Mouse (Mus musculus): Measurements from ENCODE around the gene Nr6a1. TPM values are rescaled to one million over a fixed set of nuclear protein-coding genes. Genes with fewer than 3 reads are reported as not detected.

Nr6a1 gene
- polyA plus RNA-seq, 1 experiment from 2014 or later: 4.8 TPM

DNA sequence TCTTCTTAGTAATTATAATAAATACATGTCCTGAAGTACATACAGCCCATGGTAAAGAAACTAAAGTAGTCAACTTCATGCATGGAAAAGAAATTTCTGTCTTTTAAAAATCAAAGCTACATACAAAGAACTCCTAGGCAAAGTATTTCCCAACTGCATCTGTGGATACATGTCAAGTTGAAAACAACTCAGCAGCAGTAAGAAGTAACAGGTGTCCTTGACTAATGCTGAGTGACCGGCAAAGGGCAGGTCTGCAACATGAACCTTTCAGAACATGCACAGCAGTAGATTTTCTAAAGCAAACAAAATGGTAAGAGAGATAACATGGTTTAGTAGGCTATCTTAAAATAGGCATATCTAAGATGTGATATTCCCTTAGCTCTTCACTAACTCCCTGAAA is 98.0 kb downstream of the Nr6a1 start:
- Histone ChIP-seq H3K27ac (no peak overlapping the region), H3K9me3 (no peaks in the 10 kb centered on the region), H3K4me3 (no peak overlapping the region), H3K4me1 (peaks cover 31% of the 10 kb centered on the region), H3K27me3 (ENCODE audit: poor library complexity, severe bottlenecking) (no peaks in the 10 kb centered on the region), H3K36me3 (replicated peaks) (peaks cover 57% of the 10 kb centered on the region)
- no peak for DNase-seq (ENCODE audit: extremely low spot score, low spot score)
- 67% methylated on average over 1 of the region's 1 CpGs for WGBS

GRCm38 (mm10) chr2:38827801-38828306 is 99.6 kb downstream of the Nr6a1 start:
- peaks cover 32% of the 10 kb centered on the region for H3K4me1 ChIP-seq
- no peaks in the 10 kb centered on the region for H3K9me3 ChIP-seq
- H3K27me3 ChIP-seq (ENCODE audit: poor library complexity, severe bottlenecking): no peaks in the 10 kb centered on the region
- 85% methylated on average over 3 of the region's 3 CpGs for WGBS
- peaks cover 44% of the 10 kb centered on the region for H3K36me3 ChIP-seq (replicated peaks)
- no peak overlapping the region for H3K27ac ChIP-seq
- DNase-seq (ENCODE audit: extremely low spot score, low spot score): no peak
- no peak overlapping the region for H3K4me3 ChIP-seq

- no peak for DNase-seq (ENCODE audit: extremely low spot score, low spot score)
- peak overlapping the region; percentile 64 for H3K4me3 ChIP-seq
- H3K27me3 ChIP-seq (ENCODE audit: poor library complexity, severe bottlenecking): no peaks in the 10 kb centered on the region
- peaks cover 40% of the 10 kb centered on the region for H3K4me1 ChIP-seq
- peak overlapping the region; percentile 97 for H3K27ac ChIP-seq
- H3K36me3 ChIP-seq (replicated peaks): peaks cover 30% of the 10 kb centered on the region
- no peaks in the 10 kb centered on the region for H3K9me3 ChIP-seq
Measured at GRCm38 (mm10) chr2:38826189-38826588, 101.3 kb downstream of the Nr6a1 start.

DNA sequence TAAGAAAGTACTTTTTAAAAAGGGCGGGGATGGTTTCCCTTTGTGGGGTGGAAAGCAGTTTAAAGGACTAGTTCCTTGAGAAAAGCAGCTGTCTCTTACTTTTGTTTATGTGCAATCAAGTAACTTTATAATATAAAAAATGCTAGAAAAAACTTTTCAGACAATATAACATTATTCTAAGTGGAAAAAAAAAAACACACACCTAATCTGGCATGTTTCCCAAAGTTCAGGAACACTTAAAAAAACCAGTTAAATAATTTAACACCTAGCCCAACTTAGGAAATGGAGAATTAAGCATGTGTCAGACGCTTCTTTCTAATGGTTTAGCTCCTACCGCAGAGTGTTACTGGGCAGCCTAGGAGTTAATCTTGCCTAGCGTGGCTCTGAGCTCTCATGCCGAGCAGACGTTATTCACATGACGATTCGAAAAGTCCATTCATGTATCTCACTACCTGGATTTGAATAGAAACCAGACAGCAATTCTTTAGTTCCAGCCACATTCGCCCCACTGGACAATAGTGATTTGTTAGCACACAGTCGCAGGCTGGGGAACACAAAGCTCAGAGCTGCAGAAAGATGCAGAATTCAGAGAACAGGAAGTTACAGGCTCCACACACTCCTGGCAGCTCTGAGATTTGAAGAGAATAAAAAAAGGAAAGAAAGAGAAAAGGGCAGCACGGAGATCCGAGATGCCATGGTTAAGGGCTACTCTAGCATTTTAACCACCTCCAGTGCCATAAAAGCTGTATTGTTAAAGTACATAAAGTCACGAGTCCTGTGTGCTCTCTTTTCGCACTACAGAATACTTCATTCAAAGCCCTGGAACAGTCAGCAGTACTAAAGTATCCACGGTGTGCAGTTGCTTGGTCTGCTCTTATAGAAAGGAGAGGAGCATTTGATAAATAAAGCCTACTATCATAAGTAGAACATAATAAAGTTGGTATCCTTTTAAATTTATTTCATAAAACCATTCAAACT is 102.4 kb downstream of the Nr6a1 start:
- H3K4me3 ChIP-seq: peak overlapping the region; percentile 64
- peaks cover 40% of the 10 kb centered on the region for H3K4me1 ChIP-seq
- H3K36me3 ChIP-seq (replicated peaks): peaks cover 20% of the 10 kb centered on the region
- no peaks in the 10 kb centered on the region for H3K9me3 ChIP-seq
- peak; percentile 67 for DNase-seq (ENCODE audit: extremely low spot score, low spot score)
- 5% methylated on average over 15 of the region's 15 CpGs for WGBS
- no peaks in the 10 kb centered on the region for H3K27me3 ChIP-seq (ENCODE audit: poor library complexity, severe bottlenecking)
- H3K27ac ChIP-seq: peak overlapping the region; percentile 97

- Histone ChIP-seq H3K4me3 (peak overlapping the region; percentile 64), H3K9me3 (no peaks in the 10 kb centered on the region), H3K27ac (peak overlapping the region; percentile 97), H3K27me3 (ENCODE audit: poor library complexity, severe bottlenecking) (no peaks in the 10 kb centered on the region), H3K36me3 (replicated peaks) (peaks cover 11% of the 10 kb centered on the region; the same call in 1 of the 2 replicates), H3K4me1 (peaks cover 36% of the 10 kb centered on the region)
- peak; percentile 92 for DNase-seq (ENCODE audit: extremely low spot score, low spot score)
- WGBS: 2% methylated on average over 12 of the region's 12 CpGs
Measured at GRCm38 (mm10) chr2:38823912-38824583, 103.4 kb downstream of the Nr6a1 start.

GRCm38 (mm10) chr2:38823406-38823805 is 104.1 kb downstream of the Nr6a1 start:
- 20% methylated on average over 8 of the region's 8 CpGs for WGBS
- Histone ChIP-seq H3K36me3 (replicated peaks) (0 out of 2 replicates have a peak, but pooled peaks cover 7% of the 10 kb centered on the region), H3K4me1 (peaks cover 34% of the 10 kb centered on the region), H3K9me3 (no peaks in the 10 kb centered on the region), H3K27me3 (ENCODE audit: poor library complexity, severe bottlenecking) (no peaks in the 10 kb centered on the region), H3K27ac (peak overlapping the region; percentile 97), H3K4me3 (peak overlapping the region; percentile 64)
- peak; percentile 18 for DNase-seq (ENCODE audit: extremely low spot score, low spot score)

GRCm38 (mm10) chr2:38822995-38823394 is 104.5 kb downstream of the Nr6a1 start:
- Histone ChIP-seq H3K4me3 (peak overlapping the region; percentile 64), H3K36me3 (replicated peaks) (0 out of 2 replicates have a peak, but pooled peaks cover 3% of the 10 kb centered on the region), H3K9me3 (no peaks in the 10 kb centered on the region), H3K27ac (peak overlapping the region; percentile 97), H3K27me3 (ENCODE audit: poor library complexity, severe bottlenecking) (no peaks in the 10 kb centered on the region), H3K4me1 (peaks cover 30% of the 10 kb centered on the region)
- 7% methylated on average over 6 of the region's 6 CpGs for WGBS
- DNase-seq (ENCODE audit: extremely low spot score, low spot score): peak; percentile 84

DNA sequence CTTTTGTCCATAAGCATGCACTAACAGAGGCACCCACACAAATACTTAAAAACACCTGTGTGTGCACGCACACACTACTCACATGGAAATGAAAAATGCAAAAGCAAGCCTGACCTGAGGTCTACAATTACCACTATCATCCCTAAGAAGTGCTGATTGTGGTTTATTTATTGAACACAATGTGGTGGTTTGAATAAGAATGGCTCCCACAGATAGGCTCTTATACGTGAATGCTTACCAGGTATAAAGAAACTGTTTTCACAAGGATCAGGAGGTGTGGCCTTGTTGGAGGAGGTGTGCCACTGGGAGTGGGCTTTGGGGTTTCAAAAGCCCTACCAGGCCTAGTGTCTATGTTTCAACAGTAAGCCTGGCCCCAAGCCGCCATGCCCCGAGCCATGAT is 110.0 kb downstream of the Nr6a1 start:
- WGBS: 78% methylated on average over 4 of the region's 4 CpGs
- no peak for DNase-seq (ENCODE audit: extremely low spot score, low spot score)
- Histone ChIP-seq H3K4me1 (peaks cover 4% of the 10 kb centered on the region), H3K27me3 (ENCODE audit: poor library complexity, severe bottlenecking) (no peaks in the 10 kb centered on the region), H3K9me3 (no peaks in the 10 kb centered on the region), H3K4me3 (no peak overlapping the region), H3K36me3 (replicated peaks) (no peaks in the 10 kb centered on the region), H3K27ac (no peak overlapping the region)

DNA sequence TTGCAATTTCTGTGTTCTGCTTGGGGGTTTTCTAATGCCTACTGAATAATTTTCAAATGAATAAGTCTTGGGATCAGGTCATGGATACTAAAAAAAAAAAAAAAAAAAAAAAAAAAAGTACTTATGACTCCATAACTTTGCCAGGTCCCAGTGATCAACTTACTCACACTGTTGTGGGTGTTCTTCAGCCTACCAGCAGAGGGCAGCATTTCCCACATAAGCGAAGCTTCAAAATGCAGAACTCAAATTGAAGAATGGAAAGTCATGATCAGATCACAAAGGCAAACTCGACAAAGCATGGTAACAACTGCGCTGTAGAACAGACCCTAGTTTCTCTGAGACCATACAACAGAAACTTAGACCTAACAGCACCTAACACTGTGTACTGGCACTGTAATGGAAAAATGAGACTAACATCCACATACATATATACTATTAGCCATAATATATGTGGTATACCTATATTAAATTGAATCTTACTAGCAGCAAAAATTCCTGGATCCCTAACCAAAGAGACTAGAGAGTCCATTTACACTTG is 130.3 kb downstream of the Nr6a1 start:
- Histone ChIP-seq H3K27ac (no peak overlapping the region), H3K9me3 (no peaks in the 10 kb centered on the region), H3K4me1 (no peaks in the 10 kb centered on the region), H3K4me3 (no peak overlapping the region), H3K27me3 (ENCODE audit: poor library complexity, severe bottlenecking) (no peaks in the 10 kb centered on the region), H3K36me3 (replicated peaks) (no peaks in the 10 kb centered on the region)
- peak; percentile 69 for DNase-seq (ENCODE audit: extremely low spot score, low spot score)
- WGBS: 28% methylated on average over 3 of the region's 3 CpGs

- 58% methylated on average over 4 of the region's 4 CpGs for WGBS
Measured at GRCm38 (mm10) chr2:38787338-38787737, 140.2 kb downstream of the Nr6a1 start.

DNA sequence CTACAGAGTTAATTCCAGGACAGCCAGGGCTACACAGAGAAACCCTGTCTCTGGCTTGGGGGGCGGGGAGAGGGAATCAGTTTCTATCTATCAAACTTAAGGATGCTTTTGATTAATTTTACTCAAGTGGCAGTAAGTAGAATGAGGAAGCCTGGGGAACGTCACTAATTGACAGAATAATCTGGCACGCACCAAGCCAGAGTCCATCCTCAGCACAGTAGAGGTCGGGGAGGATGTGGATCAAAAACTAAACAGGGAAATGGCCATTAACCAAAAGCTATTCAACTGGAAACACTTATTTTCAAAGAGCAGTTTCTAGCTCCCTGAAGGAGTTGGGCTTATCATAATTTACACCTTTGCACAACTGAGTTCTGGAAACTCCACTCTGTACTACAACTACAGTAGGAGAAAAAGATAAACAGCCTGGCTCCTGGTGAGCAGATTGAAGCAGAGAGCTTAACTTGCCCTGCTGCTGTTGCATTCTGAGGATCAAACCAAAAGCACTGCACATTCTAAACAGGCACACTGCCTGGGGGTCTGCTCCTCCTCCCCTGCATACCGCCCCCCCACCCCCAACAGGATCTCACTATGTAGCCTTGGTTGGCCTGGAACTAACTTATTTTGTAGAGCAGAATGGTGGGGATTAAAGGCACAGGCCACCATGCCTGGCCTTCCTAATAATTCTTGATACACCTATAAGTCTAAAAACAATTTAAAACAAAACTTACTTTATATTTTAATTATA is 141.1 kb downstream of the Nr6a1 start:
- H3K4me3 ChIP-seq: no peak overlapping the region; the same call in 1 of the 2 replicates
- H3K27me3 ChIP-seq (ENCODE audit: poor library complexity, severe bottlenecking): no peaks in the 10 kb centered on the region
- H3K27ac ChIP-seq: peak overlapping the region; percentile 72
- WGBS: 16% methylated on average over 5 of the region's 5 CpGs
- H3K4me1 ChIP-seq: peaks cover 64% of the 10 kb centered on the region
- no peaks in the 10 kb centered on the region for H3K9me3 ChIP-seq
- peak; percentile 20 for DNase-seq (ENCODE audit: extremely low spot score, low spot score)
- H3K36me3 ChIP-seq (replicated peaks): no peaks in the 10 kb centered on the region

More at GRCm38 (mm10) chr2:38787338-38787737, 140.2 kb downstream of the Nr6a1 start:
- Histone ChIP-seq H3K27me3 (ENCODE audit: poor library complexity, severe bottlenecking) (no peaks in the 10 kb centered on the region), H3K36me3 (replicated peaks) (no peaks in the 10 kb centered on the region), H3K4me3 (no peak overlapping the region), H3K27ac (no peak overlapping the region), H3K9me3 (no peaks in the 10 kb centered on the region), H3K4me1 (peaks cover 55% of the 10 kb centered on the region)
- no peak for DNase-seq (ENCODE audit: extremely low spot score, low spot score)

- no peaks in the 10 kb centered on the region for H3K27me3 ChIP-seq (ENCODE audit: poor library complexity, severe bottlenecking)
- no peak overlapping the region for H3K4me3 ChIP-seq
- no peak for DNase-seq (ENCODE audit: extremely low spot score, low spot score)
- H3K9me3 ChIP-seq: no peaks in the 10 kb centered on the region
- peaks cover 73% of the 10 kb centered on the region for H3K4me1 ChIP-seq
- H3K27ac ChIP-seq: peak overlapping the region; percentile 65; the same call in 1 of the 2 replicates
- 36% methylated on average over 3 of the region's 3 CpGs for WGBS
- no peaks in the 10 kb centered on the region for H3K36me3 ChIP-seq (replicated peaks)
Measured at GRCm38 (mm10) chr2:38785113-38785512, 142.4 kb downstream of the Nr6a1 start.
